Mouse (Mus musculus) G1E (cell line): ENCODE results near the gene Cep57l1.

Source experiments
- CTCF ChIP-seq: IDR thresholded peaks from 2 replicates; pipeline ENCODE4 v1.5.1; 2012; ENCODE audit warnings: low read depth, low read length, inconsistent platforms, mixed read lengths
- GATA1 ChIP-seq: IDR thresholded peaks from 2 replicates; pipeline ENCODE4 v1.6.1; 2012; ENCODE audit warnings: borderline replicate concordance, low read length, inconsistent platforms, mixed read lengths
- GATA2 ChIP-seq: IDR thresholded peaks from 2 replicates; pipeline ENCODE4 v1.6.1; 2012; ENCODE audit warnings: low read depth, low read length, inconsistent platforms, borderline replicate concordance
- POLR2AphosphoS5 ChIP-seq: IDR thresholded peaks from 2 replicates; pipeline ENCODE4 v1.6.1; 2012; ENCODE audit warnings: low read depth, low read length, inconsistent platforms; ENCODE audit not compliant: insufficient replicate concordance
- TAL1 ChIP-seq: conservative IDR thresholded peaks from 2 replicates; pipeline ENCODE4 v1.6.1; 2012; ENCODE audit warnings: low read depth, low read length, inconsistent platforms, mixed read lengths

DNA sequence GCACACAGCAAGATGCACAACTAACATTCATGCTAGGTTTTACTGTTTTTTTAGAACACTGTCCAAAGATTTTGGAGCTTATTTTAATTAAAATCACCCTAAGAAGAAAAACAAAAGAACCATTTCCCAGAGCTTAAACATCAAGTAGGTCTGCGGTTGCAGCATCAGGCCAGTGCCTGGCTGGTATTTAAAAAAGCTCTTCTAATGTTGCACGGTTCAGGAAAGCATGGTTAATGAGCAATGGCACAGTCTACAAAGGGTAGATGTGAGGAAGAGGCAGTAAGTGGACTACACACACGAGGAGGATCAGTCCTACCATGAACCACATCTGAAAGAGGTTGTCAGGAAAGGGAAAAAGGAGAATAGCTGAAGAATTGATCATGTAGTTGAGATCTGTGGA, 5.0 kb downstream of the Cep57l1 start:
- no peak for TF ChIP-seq GATA1
- no peak for TF ChIP-seq CTCF
- no peak for TF ChIP-seq TAL1
- TF ChIP-seq POLR2AphosphoS5 = no peak
- TF ChIP-seq GATA2 = no peak
